ENCODE assay signal across 12 mouse cellular contexts in the genomic region with DNA sequence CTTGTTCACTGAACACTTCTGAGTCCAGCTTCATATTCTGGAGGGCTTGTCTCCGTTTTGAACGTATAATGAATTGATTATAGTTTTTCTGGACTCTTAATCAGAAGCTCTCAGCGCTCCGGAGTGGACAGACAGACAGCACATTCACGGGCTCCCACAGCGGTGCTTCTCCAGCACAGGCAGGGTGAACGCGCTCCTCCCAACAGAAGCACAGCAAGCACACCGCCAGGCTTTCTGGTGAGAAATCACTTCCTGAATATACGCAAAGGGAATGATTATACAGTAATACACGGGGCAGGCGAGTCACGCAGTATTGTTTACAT.
DNase-seq lines count a peak whose midpoint lies in the region; ATAC-seq lines count a peak whose summit lies in the region.
"Had no signal": no experiment of that assay in that cellular context is flagged by ENCODE, and none has a peak within 500 bp of the region (broad histone marks: within the 10 kb centered on the region; RNA-seq: fewer than 3 reads in every experiment).

No protein-coding gene starts in this region.

- no peaks in the 10 kb centered on the region for H3K9me3 ChIP-seq in limb, embryonic 11.5 days (ENCODE audit: control insufficient read depth, low read length)
- H3K9me3 ChIP-seq in limb, embryonic 10.5 days (replicated peaks) = no peaks in the 10 kb centered on the region
- no peaks in the 10 kb centered on the region for H3K9me3 ChIP-seq in forebrain, embryonic 12.5 days
- no peaks in the 10 kb centered on the region for H3K9me3 ChIP-seq in hindbrain, embryonic 14.5 days (ENCODE audit: control insufficient read depth, low read length)
- H3K9me3 ChIP-seq in neural tube, embryonic 15.5 days (replicated peaks) = no peaks in the 10 kb centered on the region

- peak overlapping the region; percentile 68; the same call in 1 of the 2 replicates for H3K27ac ChIP-seq in limb, embryonic 11.5 days (replicated peaks; ENCODE audit: low read depth, low read length)
- no peak overlapping the region; the same call in 1 of the 2 replicates for H3K27ac ChIP-seq in limb, embryonic 10.5 days
- peak overlapping the region; percentile 77 for H3K27ac ChIP-seq in forebrain, embryonic 12.5 days
- H3K27ac ChIP-seq in hindbrain, embryonic 14.5 days = peak overlapping the region; percentile 60
- H3K27ac ChIP-seq in neural tube, embryonic 15.5 days (replicated peaks) = peak overlapping the region; percentile 7; the same call in 1 of the 2 replicates

- no peaks in the 10 kb centered on the region for H3K27me3 ChIP-seq in limb, embryonic 11.5 days (ENCODE audit: control insufficient read depth, insufficient read depth, low read length)
- no peaks in the 10 kb centered on the region for H3K27me3 ChIP-seq in limb, embryonic 10.5 days (ENCODE audit: low read depth, poor library complexity, severe bottlenecking)
- H3K27me3 ChIP-seq in forebrain, embryonic 12.5 days = peaks cover 13% of the 10 kb centered on the region
- no peaks in the 10 kb centered on the region for H3K27me3 ChIP-seq in hindbrain, embryonic 14.5 days (ENCODE audit: control insufficient read depth, insufficient read depth, low read length)
- no peaks in the 10 kb centered on the region for H3K27me3 ChIP-seq in neural tube, embryonic 15.5 days (replicated peaks)

- H3K9ac ChIP-seq in limb, embryonic 11.5 days (ENCODE audit: low read length) = no peak overlapping the region
- no peak overlapping the region for H3K9ac ChIP-seq in forebrain, embryonic 12.5 days
- no peak overlapping the region for H3K9ac ChIP-seq in hindbrain, embryonic 14.5 days
- H3K9ac ChIP-seq in neural tube, embryonic 15.5 days (replicated peaks) = no peak overlapping the region

- DNase-seq in limb, embryonic 11.5 days (ENCODE audit: low spot score) = peak; percentile 32
- no peak for DNase-seq in limb, embryonic 10.5 days (ENCODE audit: low spot score)
- peak; percentile 33 for DNase-seq in hindbrain, embryonic 14.5 days (ENCODE audit: low spot score)
- no peak for DNase-seq in testis, postnatal 10 days (ENCODE audit: low spot score)
- DNase-seq in right cerebral cortex, postnatal 14 days = no peak
- DNase-seq: cerebellum, adult 18-20 months; heart, adult 18-20 months; kidney, adult 11 months had no signal

- H3K36me3 ChIP-seq in limb, embryonic 11.5 days (ENCODE audit: control insufficient read depth, insufficient read depth, low read length) = no peaks in the 10 kb centered on the region
- no peaks in the 10 kb centered on the region for H3K36me3 ChIP-seq in limb, embryonic 10.5 days
- no peaks in the 10 kb centered on the region for H3K36me3 ChIP-seq in forebrain, embryonic 12.5 days (replicated peaks)
- H3K36me3 ChIP-seq in hindbrain, embryonic 14.5 days (replicated peaks; ENCODE audit: control insufficient read depth, insufficient read depth) = no peaks in the 10 kb centered on the region
- H3K36me3 ChIP-seq in neural tube, embryonic 15.5 days = no peaks in the 10 kb centered on the region

- no peaks in the 10 kb centered on the region; the same call in 1 of the 2 replicates for H3K4me1 ChIP-seq in limb, embryonic 11.5 days (ENCODE audit: control insufficient read depth, insufficient read depth, low read length)
- H3K4me1 ChIP-seq in limb, embryonic 10.5 days = peaks cover 39% of the 10 kb centered on the region
- peaks cover 31% of the 10 kb centered on the region for H3K4me1 ChIP-seq in forebrain, embryonic 12.5 days
- H3K4me1 ChIP-seq in hindbrain, embryonic 14.5 days (replicated peaks; ENCODE audit: control insufficient read depth, insufficient read depth, low read length) = peaks cover 23% of the 10 kb centered on the region
- H3K4me1 ChIP-seq in neural tube, embryonic 15.5 days = peaks cover 24% of the 10 kb centered on the region

- 80% methylated on average over 13 of the region's 13 CpGs for WGBS in limb, embryonic 11.5 days
- 85% methylated on average over 13 of the region's 13 CpGs for WGBS in limb, embryonic 10.5 days
- 19% methylated on average over 13 of the region's 13 CpGs for WGBS in forebrain, embryonic 12.5 days
- 24% methylated on average over 13 of the region's 13 CpGs for WGBS in hindbrain, embryonic 14.5 days
- 12% methylated on average over 13 of the region's 13 CpGs for whole genome bisulfite sequencing in neural tube, embryonic 15.5 days

- no peak overlapping the region for H3K4me3 ChIP-seq in limb, embryonic 11.5 days (ENCODE audit: low read depth, low read length)
- no peak overlapping the region for H3K4me3 ChIP-seq in limb, embryonic 10.5 days
- H3K4me3 ChIP-seq in forebrain, embryonic 12.5 days (replicated peaks) = no peak overlapping the region
- no peak overlapping the region for H3K4me3 ChIP-seq in hindbrain, embryonic 14.5 days (replicated peaks; ENCODE audit: low read length)
- no peak overlapping the region for H3K4me3 ChIP-seq in neural tube, embryonic 15.5 days (replicated peaks)
- H3K4me3 ChIP-seq: erythroblast, embryonic 14.5 days; myocyte had no signal

- no peak overlapping the region for H3K4me2 ChIP-seq in limb, embryonic 11.5 days (ENCODE audit: low read depth, severe bottlenecking)
- peak overlapping the region; percentile 37 for H3K4me2 ChIP-seq in forebrain, embryonic 12.5 days
- peak overlapping the region; percentile 25; the same call in 1 of the 2 replicates for H3K4me2 ChIP-seq in hindbrain, embryonic 14.5 days (replicated peaks)
- H3K4me2 ChIP-seq in neural tube, embryonic 15.5 days = peak overlapping the region; percentile 21; the same call in 1 of the 2 replicates

- no peak for ATAC-seq in limb, embryonic 11.5 days (ENCODE audit: insufficient number of reproducible peaks, low FRiP score, low TSS enrichment, low read depth)
- ATAC-seq in forebrain, embryonic 12.5 days (ENCODE audit: low FRiP score) = peak; percentile 77
- peak; percentile 59; the same call in 1 of the 2 replicates for ATAC-seq in hindbrain, embryonic 14.5 days (ENCODE audit: low FRiP score)
- ATAC-seq in neural tube, embryonic 15.5 days (ENCODE audit: low FRiP score) = peak; percentile 58

Comparison
In these comparisons a context has a peak if more than half of its experiments do, and no peak if none do; other contexts are left out.
1. DNase-seq: peak in limb, embryonic 11.5 days (single experiment) and hindbrain, embryonic 14.5 days (single experiment); none in limb, embryonic 10.5 days (single experiment), testis, postnatal 10 days (single experiment) and right cerebral cortex, postnatal 14 days (single experiment).